Mouse (Mus musculus) myocyte (in vitro differentiated cells): ENCODE measurements around the gene Mfsd11. TPM values are rescaled to one million over a fixed set of nuclear protein-coding genes. Genes with fewer than 3 reads are reported as not detected.
"Not testable (repeated sequence)": the region's sequence is repeated elsewhere in the genome, so short reads cannot be mapped to it uniquely, and the experiment has no call there.

Experiments used
- H3K27me3 ChIP-seq: one replicate; pipeline ENCODE4 v1.6.1; 2011; ENCODE audit not compliant: control insufficient read depth, insufficient read depth, insufficient read length
- H3K36me3 ChIP-seq: one replicate; pipeline ENCODE4 v1.6.1; 2011; ENCODE audit not compliant: control insufficient read depth, insufficient read depth
- H3K4me2 ChIP-seq: one replicate; pipeline ENCODE4 v1.6.1; 2011; ENCODE audit warnings: low read depth, control low read depth
- H3K4me3 ChIP-seq: one replicate; pipeline ENCODE4 v1.5.1; 2011; ENCODE audit warnings: mild to moderate bottlenecking, control low read depth, moderate library complexity
- H3K79me2 ChIP-seq: one replicate; pipeline ENCODE4 v1.6.1; 2011; ENCODE audit not compliant: control insufficient read depth, insufficient read depth
- H3ac ChIP-seq: one replicate; pipeline ENCODE4 v1.6.1; 2011; ENCODE audit not compliant: control insufficient read depth, insufficient read length
- CEBPB ChIP-seq: IDR thresholded peaks from 2 replicates; pipeline ENCODE4 v1.6.1; 2011; ENCODE audit warnings: mild to moderate bottlenecking, moderate library complexity; ENCODE audit not compliant: poor library complexity, insufficient read depth, severe bottlenecking
- E2F4 ChIP-seq: IDR thresholded peaks from one replicate; pipeline ENCODE4 v1.6.1; 2011; ENCODE audit warnings: mild to moderate bottlenecking, control low read depth, moderate library complexity; ENCODE audit not compliant: insufficient read depth
- MAX ChIP-seq: IDR thresholded peaks from one replicate; pipeline ENCODE4 v1.6.1; 2011; ENCODE audit warnings: low read depth, mild to moderate bottlenecking, control low read depth
- MYOD1 ChIP-seq, 3 experiments: IDR thresholded peaks; one replicate each; pipeline ENCODE4 v1.6.1; 2011; ENCODE audit warnings: control low read depth in 2 of 3, low read depth in 2 of 3, mild to moderate bottlenecking in 2 of 3, moderate library complexity in 1 of 3; ENCODE audit not compliant: insufficient read length in 2 of 3, control insufficient read depth in 1 of 3
- MYOG ChIP-seq, 3 experiments: IDR thresholded peaks; one replicate each; pipeline ENCODE4 v1.6.1; 2011; ENCODE audit warnings: control low read depth in 2 of 3, low read depth in 2 of 3, mild to moderate bottlenecking in 2 of 3; ENCODE audit not compliant: insufficient read length in 2 of 3, control insufficient read depth in 1 of 3, insufficient read depth in 1 of 3
- POLR2A ChIP-seq: IDR thresholded peaks from one replicate; pipeline ENCODE4 v1.6.1; 2011; ENCODE audit warnings: low read depth, mild to moderate bottlenecking, control low read depth, moderate library complexity; ENCODE audit not compliant: insufficient read length
- POLR2AphosphoS2 ChIP-seq: IDR thresholded peaks from one replicate; pipeline ENCODE4 v1.6.1; 2011; ENCODE audit warnings: low read depth, control low read depth; ENCODE audit not compliant: insufficient read length
- REST ChIP-seq: IDR thresholded peaks from one replicate; pipeline ENCODE4 v1.6.1; 2011; ENCODE audit warnings: mild to moderate bottlenecking, control low read depth, moderate library complexity; ENCODE audit not compliant: insufficient read depth, insufficient read length
- SRF ChIP-seq: IDR thresholded peaks from one replicate; pipeline ENCODE4 v1.6.1; 2011; ENCODE audit warnings: low read depth; ENCODE audit not compliant: control insufficient read depth, insufficient read length
- TCF12 ChIP-seq: IDR thresholded peaks from one replicate; pipeline ENCODE4 v1.6.1; 2011; ENCODE audit warnings: mild to moderate bottlenecking, control low read depth; ENCODE audit not compliant: poor library complexity, insufficient read depth, severe bottlenecking
- TCF3 ChIP-seq: IDR thresholded peaks from one replicate; pipeline ENCODE4 v1.6.1; 2011; ENCODE audit warnings: low read depth, control low read depth; ENCODE audit not compliant: insufficient read length
- USF1 ChIP-seq: IDR thresholded peaks from one replicate; pipeline ENCODE4 v1.6.1; 2011; ENCODE audit warnings: low read depth, mild to moderate bottlenecking, control low read depth, moderate library complexity
- polyA plus RNA-seq: library from polyadenylated mRNA; unstranded; fragments of >200 nt; fragmentation: generic; extraction: Trizol; gene quantifications from one replicate; pipeline ENCODE4 v1.2.1, GENCODE M21; 2012; ENCODE audit warnings: missing spikeins

Mfsd11 gene
- polyA plus RNA-seq, 1 experiment, result 40.0 TPM

- peak; percentile 19 for TF ChIP-seq POLR2AphosphoS2
- no peak for TF ChIP-seq TCF12
These were observed 4.0 kb upstream of the Mfsd11 start for GRCm38 (mm10) chr11:116848086-116848876.

GRCm38 (mm10) chr11:116848877-116849178 is 3.4 kb upstream of the Mfsd11 start:
- Histone ChIP-seq H3K4me2 (peak overlapping the region; percentile 7), H3K36me3 (peaks cover 44% of the 10 kb centered on the region), H3K79me2 (peaks cover 46% of the 10 kb centered on the region)
- not testable (repeated sequence) for H3ac ChIP-seq, H3K4me3 ChIP-seq, H3K27me3 ChIP-seq

More at GRCm38 (mm10) chr11:116848086-116848876, 4.0 kb upstream of the Mfsd11 start:
- Histone ChIP-seq H3ac (no peak overlapping the region), H3K27me3 (no peaks in the 10 kb centered on the region), H3K4me2 (peak overlapping the region; percentile 7), H3K79me2 (peaks cover 45% of the 10 kb centered on the region), H3K4me3 (no peak overlapping the region), H3K36me3 (peaks cover 44% of the 10 kb centered on the region)

- peak overlapping the region; percentile 92 for H3K4me2 ChIP-seq
- H3K4me3 ChIP-seq, result peak overlapping the region; percentile 97
- no peaks in the 10 kb centered on the region for H3K27me3 ChIP-seq
- H3K79me2 ChIP-seq, result peaks cover 48% of the 10 kb centered on the region
- peaks cover 44% of the 10 kb centered on the region for H3K36me3 ChIP-seq
- no peak overlapping the region for H3ac ChIP-seq
- TF ChIP-seq SRF, result no peak
- no peak for TF ChIP-seq MYOD1 (IDR thresholded peaks at IDR 0.05; ENCODE audit: control insufficient read depth in 1 of 3, insufficient read length in 2 of 3, low read depth in 2 of 3)
- no peak for TF ChIP-seq MAX
- TF ChIP-seq POLR2A, result no peak
- TF ChIP-seq MYOG (IDR thresholded peaks at IDR 0.05; ENCODE audit: control insufficient read depth in 1 of 3, insufficient read depth in 1 of 3, insufficient read length in 2 of 3, low read depth in 2 of 3), result no peak
- TF ChIP-seq REST, result no peak
- TF ChIP-seq TCF12, result no peak
- TF ChIP-seq TCF3, result no peak
- no peak for TF ChIP-seq E2F4
- no peak for TF ChIP-seq USF1
- TF ChIP-seq POLR2AphosphoS2, result no peak
- no peak for TF ChIP-seq CEBPB
These were observed 2.7 kb upstream of the Mfsd11 start for GRCm38 (mm10) chr11:116849587-116849986.

- peaks cover 50% of the 10 kb centered on the region for H3K79me2 ChIP-seq
- peak overlapping the region; percentile 92 for H3K4me2 ChIP-seq
- TF ChIP-seq TCF3 (no peak), REST (no peak), SRF (no peak), CEBPB (no peak), MAX (no peak), MYOD1 (IDR thresholded peaks at IDR 0.05; ENCODE audit: control insufficient read depth in 1 of 3, insufficient read length in 2 of 3, low read depth in 2 of 3) (no peak), POLR2AphosphoS2 (peak; percentile 22), MYOG (IDR thresholded peaks at IDR 0.05; ENCODE audit: control insufficient read depth in 1 of 3, insufficient read depth in 1 of 3, insufficient read length in 2 of 3, low read depth in 2 of 3) (no peak)
- peak overlapping the region; percentile 97 for H3K4me3 ChIP-seq
- H3K36me3 ChIP-seq, result peaks cover 44% of the 10 kb centered on the region
- H3ac ChIP-seq, result no peak overlapping the region
- H3K27me3 ChIP-seq, result no peaks in the 10 kb centered on the region
These were observed 2.2 kb upstream of the Mfsd11 start for GRCm38 (mm10) chr11:116850085-116850484.

- H3K4me2 ChIP-seq, result peak overlapping the region; percentile 92
- no peak overlapping the region for H3ac ChIP-seq
- TF ChIP-seq CEBPB (no peak), MAX (no peak), TCF3 (no peak), MYOD1 (IDR thresholded peaks at IDR 0.05; ENCODE audit: control insufficient read depth in 1 of 3, insufficient read length in 2 of 3, low read depth in 2 of 3) (no peak), REST (no peak), MYOG (IDR thresholded peaks at IDR 0.05; ENCODE audit: control insufficient read depth in 1 of 3, insufficient read depth in 1 of 3, insufficient read length in 2 of 3, low read depth in 2 of 3) (no peak)
- peaks cover 56% of the 10 kb centered on the region for H3K79me2 ChIP-seq
- peaks cover 44% of the 10 kb centered on the region for H3K36me3 ChIP-seq
- H3K27me3 ChIP-seq, result no peaks in the 10 kb centered on the region
- peak overlapping the region; percentile 97 for H3K4me3 ChIP-seq
These were observed 1.3 kb upstream of the Mfsd11 start for GRCm38 (mm10) chr11:116850833-116851477.
